In genomic region chr3:9189366-9190287, GRCm38 (mm10) we compare ENCODE assay signal across 9 mouse cellular contexts.
DNase-seq lines count a peak whose midpoint lies in the region; ATAC-seq and TF ChIP-seq lines count a peak whose summit lies in the region.
"Had no signal": no experiment of that assay in that cellular context is flagged by ENCODE, and none has a peak within 500 bp of the region (broad histone marks: within the 10 kb centered on the region; RNA-seq: fewer than 3 reads in every experiment).

No protein-coding gene starts in this region.

- H3K27me3 ChIP-seq in liver, embryonic 12.5 days (replicated peaks) = no peaks in the 10 kb centered on the region
- H3K27me3 ChIP-seq: limb, embryonic 12.5 days had no signal

- H3K4me2 ChIP-seq in liver, embryonic 12.5 days = no peak overlapping the region
- H3K4me2 ChIP-seq: limb, embryonic 12.5 days had no signal

- H3K36me3 ChIP-seq in liver, embryonic 12.5 days = no peaks in the 10 kb centered on the region
- H3K36me3 ChIP-seq: limb, embryonic 12.5 days had no signal

- intact Hi-C loops in gastrocnemius, adult 2 months (cut with DNase I) = no loop called here

- no peaks in the 10 kb centered on the region for H3K9me3 ChIP-seq in liver, embryonic 12.5 days (replicated peaks)
- H3K9me3 ChIP-seq: limb, embryonic 12.5 days had no signal

- no peak for ATAC-seq in liver, embryonic 12.5 days

- no peaks in the 10 kb centered on the region for H3K4me1 ChIP-seq in liver, embryonic 12.5 days
- H3K4me1 ChIP-seq: limb, embryonic 12.5 days had no signal

- H3K9ac ChIP-seq in liver, embryonic 12.5 days = no peak overlapping the region
- H3K9ac ChIP-seq: limb, embryonic 12.5 days had no signal

- no peak overlapping the region for H3K27ac ChIP-seq in gastrocnemius, adult 2 months
- no peak overlapping the region for H3K27ac ChIP-seq in layer of hippocampus, adult 2 months
- no peak overlapping the region for H3K27ac ChIP-seq in liver, embryonic 12.5 days
- H3K27ac ChIP-seq: limb, embryonic 12.5 days had no signal

- H3K4me3 ChIP-seq in gastrocnemius, adult 2 months = peak overlapping the region; percentile 36
- H3K4me3 ChIP-seq in layer of hippocampus, adult 2 months = no peak overlapping the region
- no peak overlapping the region for H3K4me3 ChIP-seq in liver, embryonic 12.5 days
- H3K4me3 ChIP-seq: limb, embryonic 12.5 days had no signal

- no peak for TF ChIP-seq CTCF in gastrocnemius, adult 2 months (IDR thresholded peaks at IDR 0.05)
- no peak for TF ChIP-seq CTCF in layer of hippocampus, adult 2 months (conservative IDR thresholded peaks at IDR 0.05)

- WGBS in liver, embryonic 12.5 days (ENCODE audit: insufficient replicate concordance) = 71% methylated on average over 15 of the region's 15 CpGs

- DNase-seq in gastrocnemius, adult 2 months = peak; percentile 57
- no peak for DNase-seq in gastrocnemius, adult 18-20 months (ENCODE audit: low spot score)
- peak; percentile 53 to 66 for DNase-seq in urinary bladder, postnatal 4 days (ENCODE audit: low spot score in 2 of 2)
- DNase-seq in urinary bladder, adult 2 months (ENCODE audit: low spot score) = no peak
- peak; percentile 56 to 70 for DNase-seq in layer of hippocampus, adult 2 months (ENCODE audit: low spot score in 2 of 2)
- peak; percentile 24 for DNase-seq in ovary, postnatal 10 days (ENCODE audit: low spot score)
- DNase-seq in natural killer cell, adult 2 months (ENCODE audit: low spot score in 2 of 2) = no peak

Comparison
In these comparisons a context has a peak if more than half of its experiments do, and no peak if none do; other contexts are left out.
1. DNase-seq: peak in gastrocnemius, adult 2 months (single experiment), urinary bladder, postnatal 4 days (2 of 2), layer of hippocampus, adult 2 months (2 of 2) and ovary, postnatal 10 days (single experiment); none in gastrocnemius, adult 18-20 months (single experiment), urinary bladder, adult 2 months (single experiment) and natural killer cell, adult 2 months (0 of 2).